Mouse (Mus musculus) E14TG2a.4 (cell line): ENCODE data around the gene Sema6b.
A peak's percentile ranks its signal among the peaks of the same experiment; 100 is the strongest.

Experiments used
- H3K27me3 ChIP-seq: 2 replicates; pipeline ENCODE4 v1.6.1; 2014; ENCODE audit warnings: low read length, control low read depth; ENCODE audit not compliant: insufficient read depth
- H3K36me3 ChIP-seq: 2 replicates; pipeline ENCODE4 v1.6.1; 2014; ENCODE audit warnings: low read length, control low read depth; ENCODE audit not compliant: insufficient read depth
- H3K4me1 ChIP-seq: replicated peaks from 2 replicates; pipeline ENCODE4 v1.6.1; 2014; ENCODE audit warnings: low read depth, low read length, control low read depth
- H3K4me3 ChIP-seq: replicated peaks from 2 replicates; pipeline ENCODE4 v1.5.1; 2014; ENCODE audit warnings: mild to moderate bottlenecking, low read length
- H3K9me3 ChIP-seq: 2 replicates; pipeline ENCODE4 v1.6.1; 2014; ENCODE audit warnings: low read length, control low read depth
- CTCF ChIP-seq: conservative IDR thresholded peaks from 2 replicates; pipeline ENCODE4 v1.5.1; 2014; ENCODE audit warnings: low read length
- NANOG ChIP-seq: IDR thresholded peaks from 2 replicates; pipeline ENCODE4 v1.6.1; 2014; ENCODE audit warnings: borderline replicate concordance, low read length, mixed read lengths
- POU5F1 ChIP-seq: IDR thresholded peaks from 2 replicates; pipeline ENCODE4 v1.6.1; 2014; ENCODE audit warnings: low read length, borderline replicate concordance

The Sema6b gene

GRCm38 (mm10) chr17:56074827-56075208 is 65.3 kb downstream of the Sema6b start, which contains the start of gene Ubxn6:
Gene Ubxn6 (minus strand): TSS chr17:56075028.
- TF ChIP-seq CTCF (no peak), POU5F1 (no peak), NANOG (no peak)
- no peaks in the 10 kb centered on the region for H3K9me3 ChIP-seq

GRCm38 (mm10) chr17:56074097-56074826 is 65.9 kb downstream of the Sema6b start:
- no peaks in the 10 kb centered on the region for H3K27me3 ChIP-seq
- H3K4me3 ChIP-seq = peak overlapping the region; percentile 91
- peaks cover 41% of the 10 kb centered on the region for H3K4me1 ChIP-seq
- no peaks in the 10 kb centered on the region for H3K9me3 ChIP-seq
- H3K36me3 ChIP-seq = peaks cover 43% of the 10 kb centered on the region
- TF ChIP-seq CTCF = no peak
- no peak for TF ChIP-seq NANOG
- TF ChIP-seq POU5F1 = no peak

More at GRCm38 (mm10) chr17:56074827-56075208, 65.3 kb downstream of the Sema6b start, which contains the start of gene Ubxn6:
- no peaks in the 10 kb centered on the region for H3K27me3 ChIP-seq
- peak within 1 kb of the TSS; percentile 91 for H3K4me3 ChIP-seq
- peaks cover 35% of the 10 kb centered on the region for H3K4me1 ChIP-seq
- H3K36me3 ChIP-seq = peaks cover 38% of the 10 kb centered on the region
